Mouse (Mus musculus) frontal cortex, postnatal 25 days (tissue): ENCODE measurements around the gene Gpr1.

Source experiments
- DNase-seq, 2 experiments: peaks; one replicate each; pipeline ENCODE4 v3.0.0; 2022; ENCODE audit warnings: low spot score in 2 of 2

Gene Gpr1

DNA sequence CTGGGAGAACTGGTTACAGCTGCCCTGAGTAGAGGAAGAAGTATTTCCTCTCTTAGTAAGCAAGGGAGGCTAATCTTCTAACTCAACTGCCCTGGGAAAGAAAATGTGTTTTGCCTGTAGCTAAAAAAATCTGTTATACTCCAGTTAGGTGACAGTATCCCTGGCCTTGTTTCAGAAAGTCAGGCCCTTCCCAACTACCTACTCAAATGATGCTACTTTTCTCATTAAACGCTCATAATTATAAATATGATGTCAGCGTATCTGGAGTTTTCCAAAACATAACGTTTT is at the start of gene Gpr1:
Gene Gpr1, minus strand, starts transcription at position 273 of the 288 bp plus-strand sequence.
- DNase-seq = no peak

DNA sequence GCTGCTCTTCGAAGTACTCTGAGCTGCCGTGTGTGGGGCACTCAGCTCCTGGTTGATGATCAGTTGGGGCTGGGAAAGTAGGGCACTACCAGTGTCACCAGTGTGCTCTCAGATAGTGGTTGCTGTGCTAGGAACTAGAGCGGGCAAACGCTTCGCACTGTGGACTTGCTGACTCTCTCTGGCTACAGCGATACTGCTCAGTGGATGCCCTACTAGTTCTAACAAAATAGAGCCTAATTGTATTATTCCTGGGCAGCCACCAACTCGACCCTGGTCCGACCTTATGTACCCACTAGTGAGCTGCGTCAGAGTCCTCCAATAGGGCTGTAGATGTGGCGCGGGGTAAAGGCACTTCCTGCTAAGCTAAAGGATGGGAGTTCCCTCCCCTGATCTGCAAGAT is 49.3 kb upstream of the Gpr1 start:
- no peak for DNase-seq

DNA sequence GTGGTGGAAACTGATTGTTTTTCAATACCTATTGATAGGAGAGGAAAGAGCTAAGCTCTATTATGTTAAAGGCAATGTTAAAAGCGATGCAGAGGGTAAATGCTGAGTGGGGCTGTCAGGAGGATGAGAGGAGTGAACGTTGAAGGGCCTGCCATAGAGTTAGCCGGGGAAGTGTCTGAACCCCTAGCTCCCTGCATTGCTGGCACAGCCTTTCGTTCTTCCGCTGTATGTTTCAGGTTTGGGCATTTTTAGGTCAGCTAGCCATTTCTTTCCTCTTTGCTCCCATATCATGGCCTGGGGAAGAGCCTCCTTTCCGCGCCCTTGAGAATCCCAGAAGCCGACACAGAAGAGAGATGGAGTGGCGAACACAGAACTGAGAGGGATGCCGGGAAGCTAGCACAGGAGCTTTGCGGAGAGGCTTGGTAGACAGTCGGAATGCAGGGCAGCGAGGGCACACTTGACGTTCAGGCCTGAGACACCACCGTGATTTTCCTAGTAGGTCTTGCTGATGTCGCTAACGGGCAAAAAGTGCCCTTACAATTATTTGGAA is 46.8 kb upstream of the Gpr1 start:
- no peak for DNase-seq

DNA sequence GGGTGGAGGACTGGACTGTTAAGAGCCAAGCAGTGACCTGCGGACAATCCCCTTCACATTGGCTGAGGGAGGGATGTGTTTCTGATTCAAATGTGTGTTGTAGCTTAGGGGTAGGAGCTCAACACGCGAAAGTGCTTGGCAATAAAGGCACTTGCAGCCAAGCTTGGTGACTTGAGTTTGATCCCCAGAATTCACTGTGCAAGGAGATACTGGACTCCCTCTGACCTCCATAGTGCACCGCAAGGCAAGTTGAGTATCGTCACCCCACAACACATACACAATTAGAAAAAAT is 46.3 kb upstream of the Gpr1 start:
- DNase-seq = no peak

DNA sequence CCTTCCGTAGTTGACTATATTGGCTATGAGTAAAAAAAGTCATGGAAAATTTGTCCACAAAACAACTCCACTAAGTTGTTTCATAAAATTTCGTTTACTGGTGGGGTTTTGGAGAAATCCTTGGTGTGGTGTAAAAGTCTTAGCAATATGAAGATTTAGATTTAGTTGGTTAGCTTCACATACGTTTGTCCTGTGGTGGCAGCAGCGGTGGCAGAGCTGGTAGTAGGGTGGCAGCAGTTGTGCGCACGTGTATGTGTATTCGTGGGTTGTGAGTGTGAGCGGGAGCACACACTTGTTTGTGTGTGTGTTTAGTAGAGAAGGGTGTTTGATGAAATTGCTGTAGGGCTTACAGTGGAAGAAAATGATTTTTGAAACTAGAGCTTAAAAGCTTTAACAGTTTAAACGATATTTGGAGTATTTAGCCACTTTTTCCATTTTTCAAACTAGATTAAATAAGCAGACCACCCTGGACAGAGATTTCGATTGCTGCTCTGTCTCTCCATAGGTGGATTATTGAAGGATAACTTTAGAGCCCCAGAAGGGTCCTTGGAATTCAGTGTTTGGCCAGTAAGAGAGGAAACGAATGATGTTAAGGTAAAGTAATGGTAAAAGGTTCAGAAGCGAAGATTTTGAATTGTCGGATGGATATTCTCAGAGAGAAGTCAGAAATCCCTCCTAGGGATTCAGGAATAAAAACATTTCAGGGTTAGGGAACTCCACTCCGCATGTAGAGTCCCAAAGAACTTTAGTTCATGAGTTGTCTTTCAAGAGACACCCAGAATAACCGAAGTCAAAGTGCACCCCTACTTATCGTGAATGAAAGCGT is 45.8 kb upstream of the Gpr1 start:
- DNase-seq = no peak

DNA sequence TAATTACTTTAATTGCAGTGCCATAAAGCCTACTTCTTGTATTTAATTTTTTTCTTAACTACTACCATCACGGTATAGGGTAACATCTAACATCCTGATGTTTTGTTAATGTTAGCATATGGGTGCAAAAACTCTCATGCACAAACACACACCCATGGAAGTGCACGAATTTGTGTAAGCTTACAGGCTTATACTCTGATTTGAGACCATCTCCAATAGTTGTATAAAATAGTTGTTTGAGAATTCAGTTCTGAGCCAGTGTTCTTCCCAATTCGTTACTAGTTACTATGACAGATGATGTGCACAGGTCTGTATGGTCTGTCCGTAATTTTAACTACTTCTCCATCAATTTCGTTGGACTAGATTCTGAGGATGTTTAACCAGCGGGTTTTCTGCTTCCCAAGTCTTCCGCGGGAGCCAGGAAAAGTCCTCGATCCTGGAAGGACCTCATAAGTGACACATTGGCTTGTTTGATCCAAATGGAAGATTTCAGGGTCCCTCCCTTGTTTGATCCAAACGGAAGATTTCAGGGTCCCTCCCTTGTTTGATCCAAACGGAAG is 45.0 kb upstream of the Gpr1 start:
- no peak for DNase-seq

DNA sequence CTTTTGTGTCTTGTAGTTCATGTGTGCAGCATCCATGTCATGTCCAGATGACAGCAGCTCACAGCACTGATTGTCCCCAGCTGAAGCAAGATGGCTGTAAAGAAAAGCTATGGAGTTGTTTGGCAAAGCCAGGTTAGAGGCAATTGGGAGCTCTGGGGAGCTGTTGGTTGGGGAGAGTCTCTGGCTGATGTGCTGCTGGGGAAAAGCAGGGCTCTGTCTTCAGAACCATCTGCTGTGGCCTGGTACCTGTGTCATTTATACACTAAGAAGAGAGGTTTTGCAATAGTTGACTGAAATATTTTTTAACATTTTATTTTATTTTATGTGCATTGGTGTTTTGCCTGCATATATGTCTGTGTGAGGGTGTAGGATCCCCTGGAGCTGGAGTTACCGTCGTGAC is 44.2 kb upstream of the Gpr1 start:
- no peak for DNase-seq

DNA sequence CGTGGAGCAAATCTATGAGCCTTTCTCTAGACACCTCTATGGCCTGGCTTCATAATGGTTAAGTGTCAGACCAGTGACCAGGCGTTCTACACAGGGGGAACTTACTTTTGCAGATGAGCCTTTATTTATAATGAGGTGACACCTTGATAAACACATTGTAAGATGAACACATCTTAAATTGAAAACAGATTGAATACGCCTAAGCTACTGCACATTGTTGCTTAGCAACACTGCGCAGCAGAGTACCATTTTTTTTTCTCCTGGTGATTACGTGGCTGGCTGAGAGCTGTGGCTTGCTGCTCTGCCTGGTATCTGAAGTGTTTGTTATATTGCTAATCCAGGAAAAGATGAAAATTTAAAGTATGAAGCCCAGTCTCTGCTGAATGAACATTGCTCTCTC is 41.7 kb upstream of the Gpr1 start:
- DNase-seq = no peak

DNA sequence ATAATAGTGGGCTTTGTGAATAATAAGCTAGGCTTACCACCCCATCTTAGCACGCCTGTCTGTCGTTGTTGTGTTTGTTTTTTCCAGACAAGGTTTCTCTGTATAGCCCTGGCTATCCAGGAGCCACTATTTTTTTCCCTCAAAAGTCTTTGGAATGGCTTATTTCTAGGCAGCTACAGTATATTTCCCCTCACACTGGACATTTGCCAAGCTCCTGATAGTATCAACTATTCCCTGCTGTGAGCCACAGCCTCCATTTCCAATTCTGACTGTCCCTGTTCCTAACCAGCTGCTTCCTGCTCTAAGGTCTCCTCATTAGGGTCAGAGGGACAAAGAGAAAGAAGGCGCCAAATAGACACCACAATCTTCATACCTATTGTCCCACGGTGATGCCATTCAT is 40.8 kb upstream of the Gpr1 start:
- no peak for DNase-seq

DNA sequence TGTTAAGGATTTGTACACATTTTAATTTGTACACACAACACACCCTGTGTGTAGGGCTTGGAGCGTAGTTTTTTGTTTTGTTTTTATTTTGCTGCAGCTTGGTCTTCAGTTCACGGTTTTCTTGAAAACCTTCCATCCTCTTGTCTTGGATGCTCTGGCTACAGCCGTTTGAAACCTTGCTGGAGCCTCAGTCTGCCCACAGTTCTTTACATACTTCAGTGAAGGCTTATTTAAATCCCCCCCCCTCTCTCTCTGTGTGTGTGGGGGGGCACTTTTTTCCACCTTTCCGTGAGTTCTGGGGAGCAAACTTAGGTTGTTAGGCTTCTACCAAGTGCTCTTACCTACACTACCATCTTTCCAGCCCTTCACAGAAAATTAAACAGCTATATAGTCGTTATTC is 38.9 kb upstream of the Gpr1 start:
- DNase-seq = no peak

DNA sequence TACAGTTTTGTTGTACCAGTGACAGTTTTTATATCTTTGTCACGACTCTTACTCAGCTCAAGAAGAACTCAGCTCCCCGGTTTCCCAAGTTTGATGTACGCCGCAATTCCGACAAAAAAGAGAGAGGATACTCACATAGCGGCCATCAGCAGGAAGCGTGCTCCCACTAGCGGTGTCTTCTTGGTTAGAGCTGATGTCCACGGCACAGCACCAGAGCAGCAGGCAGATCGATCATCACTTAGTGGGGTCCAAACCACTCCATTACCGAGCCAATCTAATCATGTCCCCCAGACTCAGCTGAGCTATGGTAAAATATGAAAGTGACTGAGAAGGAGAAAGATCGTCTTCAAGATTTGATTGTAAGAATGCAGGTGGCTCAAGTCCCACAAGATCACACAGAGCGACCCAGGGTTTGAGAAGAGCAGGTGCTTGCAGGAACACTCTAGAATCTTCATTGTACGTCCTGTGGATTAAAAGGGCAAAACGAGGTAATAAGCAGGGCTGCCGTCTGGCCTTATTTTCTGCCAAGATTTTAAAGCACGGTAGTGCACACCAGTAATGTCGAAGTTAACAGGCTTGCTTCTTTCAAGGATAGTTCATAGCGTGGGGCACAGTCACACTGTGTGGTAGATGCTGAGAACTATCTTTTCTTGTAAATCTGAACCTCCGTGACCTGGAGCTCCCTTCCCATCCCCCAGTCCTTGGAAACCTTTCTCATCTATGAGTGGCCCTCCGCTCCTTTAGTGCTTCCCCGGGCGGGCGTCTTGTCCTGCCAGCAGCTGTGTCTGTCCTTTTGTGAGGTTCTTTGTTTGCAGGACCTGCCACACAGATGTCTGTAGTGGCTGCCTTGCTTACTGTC is 38.2 kb upstream of the Gpr1 start:
- DNase-seq = no peak

DNA sequence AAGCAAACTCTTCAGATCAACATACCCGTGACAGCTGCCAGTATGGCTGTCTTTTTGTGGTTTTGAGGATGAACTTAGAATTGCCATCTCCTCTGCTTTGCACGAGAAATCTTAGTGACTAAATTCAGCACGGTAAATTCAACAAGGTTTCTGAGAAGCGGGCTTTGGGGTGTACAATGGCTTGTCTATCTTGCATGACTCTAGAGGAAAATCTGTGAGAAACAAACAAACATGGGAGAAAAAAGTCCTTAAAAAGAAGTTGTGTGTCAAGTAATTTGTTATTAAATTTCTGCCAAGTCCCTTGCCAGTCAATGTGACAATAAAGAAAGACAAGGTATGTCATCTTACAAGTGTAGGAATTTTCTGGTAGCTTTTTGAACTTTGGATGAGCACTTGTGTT is 34.9 kb upstream of the Gpr1 start:
- DNase-seq = no peak

DNA sequence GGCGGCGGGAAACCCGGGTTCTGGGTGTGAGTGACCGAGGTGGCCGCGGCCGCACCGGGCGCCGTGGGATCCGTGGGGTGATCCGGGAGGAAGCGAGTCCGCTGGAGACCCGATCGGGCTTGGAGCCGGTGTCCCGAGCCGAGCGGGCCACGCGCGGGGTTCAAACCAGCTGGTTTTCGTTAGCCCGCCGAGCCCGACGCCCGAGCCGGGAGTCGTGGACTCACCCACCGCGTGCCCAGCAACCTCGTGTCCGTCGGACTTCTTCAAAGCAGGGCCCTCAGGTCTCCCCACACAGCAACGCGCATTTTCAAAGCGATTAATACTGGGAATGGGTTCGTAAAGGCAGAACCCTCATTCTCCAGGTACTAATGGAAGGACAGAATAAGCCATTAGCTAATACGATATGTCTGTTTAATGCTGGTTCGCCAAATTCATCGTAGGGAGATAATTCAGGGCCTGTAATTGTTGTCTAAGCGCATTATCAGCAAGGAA is 34.1 kb upstream of the Gpr1 start:
- DNase-seq = no peak

DNA sequence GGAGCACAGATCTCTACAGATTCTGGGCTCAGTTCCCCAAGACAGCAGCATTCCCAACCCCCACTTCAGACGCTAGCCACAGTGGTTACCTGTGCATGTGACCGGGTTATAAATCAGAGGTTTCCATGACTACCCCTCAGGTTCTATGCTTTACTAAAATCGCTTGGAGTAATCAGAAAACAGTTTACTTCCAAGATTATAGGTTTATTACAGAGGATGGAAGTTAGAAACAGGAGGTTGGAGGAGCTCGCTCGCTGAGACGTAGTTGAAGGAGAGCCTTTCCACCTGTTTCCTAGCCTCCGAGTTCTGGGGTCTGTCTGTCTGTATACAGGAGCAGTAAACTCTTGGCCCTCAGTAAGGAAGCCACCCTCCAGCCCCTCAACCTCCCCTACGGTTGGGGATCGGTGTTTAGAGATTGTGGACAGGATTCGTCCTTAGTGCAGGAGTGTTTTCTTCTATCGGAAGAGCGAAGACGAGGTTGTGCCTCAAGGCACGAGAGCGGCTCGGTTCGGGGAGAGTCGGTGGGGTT is 33.6 kb upstream of the Gpr1 start:
- no peak for DNase-seq

DNA sequence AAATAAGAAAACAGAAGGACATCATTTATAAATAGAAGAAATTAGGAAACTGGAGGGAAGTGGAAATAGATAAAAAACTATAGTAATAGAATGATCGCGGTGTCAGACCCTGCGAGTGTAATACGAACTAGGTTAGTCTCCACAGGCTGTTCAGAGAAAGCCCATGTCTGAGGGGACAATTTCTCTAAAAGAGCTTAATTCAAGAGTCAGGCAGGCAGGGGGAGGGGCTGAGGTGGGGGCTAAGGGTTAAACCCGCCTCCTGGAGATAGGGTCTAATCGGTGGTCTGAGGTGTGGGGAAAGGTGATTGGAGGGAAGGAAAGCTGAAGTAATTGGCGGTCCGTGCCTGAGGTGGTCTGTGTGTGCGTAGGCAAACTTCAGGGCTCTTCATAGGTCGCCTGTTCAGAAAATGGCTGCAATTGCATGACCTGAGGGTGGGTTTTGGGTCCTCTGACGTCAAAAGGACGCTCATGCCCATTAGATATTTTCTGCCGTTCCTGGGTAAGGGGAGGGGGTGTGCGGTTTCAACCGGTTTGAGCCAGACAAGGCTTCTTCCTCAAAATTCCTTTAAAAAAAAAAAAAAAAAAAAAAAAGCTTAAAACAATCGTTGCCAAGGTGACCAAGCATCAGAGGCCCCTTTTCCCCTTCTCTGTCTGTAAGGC is 32.6 kb upstream of the Gpr1 start:
- no peak for DNase-seq

DNA sequence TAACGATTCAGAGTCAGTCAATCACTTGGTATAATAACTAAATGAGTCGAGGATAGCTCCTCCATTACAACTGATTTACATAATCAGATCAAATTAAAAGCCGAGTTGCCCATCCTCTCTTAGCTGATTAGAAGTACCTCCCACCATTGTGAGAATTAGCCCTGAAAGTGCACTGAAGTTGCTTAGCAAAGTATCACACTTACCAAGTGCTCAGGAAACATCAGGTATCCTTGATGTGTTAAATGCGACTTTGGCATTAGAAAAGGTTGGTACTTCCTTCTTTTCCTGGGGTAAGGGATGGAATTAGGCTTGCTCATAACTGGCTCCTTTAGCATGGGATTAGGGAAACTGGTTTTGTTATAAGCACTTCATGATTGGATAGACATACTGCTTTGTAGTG is 29.5 kb upstream of the Gpr1 start:
- DNase-seq = no peak

DNA sequence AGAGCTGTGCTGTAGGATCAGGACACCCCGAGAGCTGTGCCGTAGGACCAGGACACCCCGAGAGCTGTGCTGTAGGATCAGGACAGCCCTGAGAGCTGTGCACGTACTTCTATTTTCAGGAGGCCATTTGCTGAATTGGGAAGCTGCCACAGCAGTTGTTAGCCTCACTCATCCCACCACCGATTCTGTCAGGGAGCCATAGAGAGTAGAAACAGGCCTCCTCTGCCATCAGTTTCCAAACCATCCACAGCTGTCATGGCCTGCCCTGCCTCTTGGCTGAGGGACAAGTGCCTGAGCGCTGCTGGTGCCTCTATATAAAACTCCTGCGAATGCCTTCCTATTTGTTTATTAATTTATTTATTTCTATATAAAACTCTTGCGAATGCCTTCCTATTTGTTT is 25.4 kb upstream of the Gpr1 start:
- no peak for DNase-seq

DNA sequence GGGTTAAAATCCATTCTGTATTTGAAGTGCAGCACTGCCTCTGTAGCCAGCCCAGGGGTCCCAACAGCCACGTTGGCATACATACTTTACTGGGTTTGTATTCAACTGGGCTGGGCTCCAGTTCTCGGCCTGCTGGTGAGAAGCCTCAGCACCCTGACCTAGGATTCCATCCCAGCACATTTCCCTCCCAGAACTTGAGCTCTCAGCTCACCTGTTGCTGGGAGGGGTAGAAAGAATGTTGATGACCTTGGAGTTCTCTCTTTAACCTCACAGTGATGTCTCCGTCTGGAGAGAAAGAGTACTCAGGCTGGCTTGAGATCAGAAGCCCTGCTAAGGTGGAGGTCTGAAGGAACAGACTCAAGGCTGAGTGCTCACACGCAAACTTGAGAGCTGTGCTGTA is 25.0 kb upstream of the Gpr1 start:
- no peak for DNase-seq

DNA sequence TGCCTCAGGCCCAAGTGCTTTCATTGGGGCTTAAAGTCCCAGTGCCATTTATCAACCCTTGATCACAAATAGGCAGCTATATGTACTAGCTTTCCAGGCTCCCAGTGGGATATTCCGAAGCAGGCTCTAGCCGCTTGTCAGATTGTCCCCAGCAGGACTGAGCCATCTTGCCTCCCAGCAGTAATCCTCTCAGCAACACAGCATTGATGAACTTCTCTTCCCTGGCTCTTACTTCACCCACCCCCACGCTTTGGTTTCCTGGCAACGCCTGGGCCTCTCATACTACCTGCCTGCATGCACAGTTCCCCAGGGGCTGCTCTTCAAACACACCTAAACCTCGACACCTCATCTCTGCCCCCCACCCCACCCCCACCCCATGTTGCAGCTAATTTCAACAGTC is 23.0 kb upstream of the Gpr1 start:
- no peak for DNase-seq

DNA sequence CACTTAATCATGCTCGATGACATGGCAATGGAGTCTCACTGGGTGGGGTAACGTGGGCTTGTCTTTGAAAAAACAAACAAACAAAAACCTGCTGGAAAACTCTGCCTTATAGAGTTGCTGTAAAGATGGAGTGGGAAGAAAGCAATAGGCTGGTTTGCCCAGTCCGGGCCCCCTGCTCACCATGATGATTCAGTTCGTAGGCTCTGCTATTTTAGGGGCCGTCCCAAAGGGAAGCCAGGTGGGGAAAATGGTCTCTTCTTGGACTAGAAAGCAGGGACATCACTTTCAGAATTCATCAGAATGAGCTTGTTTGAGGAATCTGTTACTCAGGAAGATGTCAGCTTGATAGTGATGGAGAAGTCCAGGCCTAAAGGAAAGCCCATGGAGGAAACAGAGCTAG is 12.9 kb upstream of the Gpr1 start:
- DNase-seq = no peak

DNA sequence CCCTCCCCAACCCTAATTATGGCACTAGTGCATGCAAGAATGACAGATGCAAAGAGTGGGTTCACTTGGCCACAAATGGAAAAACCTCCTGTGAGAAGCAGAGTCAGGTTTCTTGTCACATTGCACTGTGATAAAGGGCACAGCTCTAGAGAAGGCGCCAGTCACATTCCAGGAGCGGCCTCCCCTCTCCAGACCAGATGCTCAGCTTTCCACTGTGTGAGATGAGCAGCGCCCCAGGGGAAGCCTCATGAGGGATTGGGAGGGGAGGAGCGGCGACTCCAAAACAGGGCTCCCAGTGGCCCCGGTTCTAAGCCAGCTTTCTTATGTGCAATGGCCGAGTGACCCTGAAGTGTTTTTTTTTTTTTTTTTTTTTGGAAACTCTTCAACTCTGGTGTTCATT is 11.5 kb upstream of the Gpr1 start:
- DNase-seq = no peak

DNA sequence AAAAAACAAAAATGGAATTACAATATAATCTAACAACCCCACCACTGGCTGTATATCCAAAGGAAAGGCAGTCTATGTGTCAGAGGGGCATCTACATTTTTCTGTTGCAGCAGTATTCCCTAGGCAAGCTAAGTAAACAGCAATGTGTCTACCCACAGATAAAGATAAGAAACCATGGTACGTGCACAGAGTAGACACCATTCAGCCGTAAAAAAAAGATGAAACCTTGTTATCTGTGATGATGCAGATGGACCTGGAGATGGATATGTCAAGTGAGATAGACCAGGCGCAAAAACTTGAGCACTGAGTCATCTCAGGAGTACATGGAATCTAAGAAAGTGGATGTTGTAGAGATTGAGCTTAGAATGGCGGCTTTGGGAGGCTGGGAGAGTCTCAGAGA is 10.7 kb upstream of the Gpr1 start:
- no peak for DNase-seq
